Mouse (Mus musculus) right cerebral cortex, adult 2 months (tissue): ENCODE data around the gene Gm21190.
"Not testable (repeated sequence)": the region's sequence is repeated elsewhere in the genome, so short reads cannot be mapped to it uniquely, and the experiment has no call there.

Experiments used
- DNase-seq, 2 experiments: peaks; one replicate each; pipeline ENCODE4 v3.0.0; 2021 to 2022; ENCODE audit warnings: low spot score in 2 of 2

Gene Gm21190

DNA sequence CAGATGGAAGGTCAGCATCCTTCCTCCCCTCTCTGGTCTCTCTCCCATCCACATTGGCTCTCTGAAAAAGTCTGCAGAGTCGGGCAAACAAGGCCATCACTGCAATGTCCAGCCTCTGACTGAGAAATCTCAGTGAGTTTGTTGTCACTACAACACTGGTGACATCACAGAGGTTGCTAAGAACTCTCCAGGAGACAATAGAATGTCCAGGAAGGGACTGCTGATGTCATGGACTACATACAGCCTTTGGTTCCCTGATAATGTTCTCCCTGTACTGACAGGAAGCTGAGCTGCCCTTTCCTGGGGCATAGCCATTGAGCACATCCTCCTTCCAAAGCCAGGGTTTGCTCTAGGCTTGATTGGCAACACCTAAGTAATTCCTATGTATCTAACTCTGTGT lies at the start of gene Gm21190:
Gm21190 (minus strand) TSS at position 101 of the 400 bp plus-strand sequence.
- DNase-seq = not testable (repeated sequence)

GRCm38 (mm10) chr5:15577033-15577432 lies 48.0 kb upstream of the Gm21190 start, which contains the start of gene Gm21083:
Gm21083 (plus strand) TSS chr5:15577333.
- DNase-seq = not testable (repeated sequence)

DNA sequence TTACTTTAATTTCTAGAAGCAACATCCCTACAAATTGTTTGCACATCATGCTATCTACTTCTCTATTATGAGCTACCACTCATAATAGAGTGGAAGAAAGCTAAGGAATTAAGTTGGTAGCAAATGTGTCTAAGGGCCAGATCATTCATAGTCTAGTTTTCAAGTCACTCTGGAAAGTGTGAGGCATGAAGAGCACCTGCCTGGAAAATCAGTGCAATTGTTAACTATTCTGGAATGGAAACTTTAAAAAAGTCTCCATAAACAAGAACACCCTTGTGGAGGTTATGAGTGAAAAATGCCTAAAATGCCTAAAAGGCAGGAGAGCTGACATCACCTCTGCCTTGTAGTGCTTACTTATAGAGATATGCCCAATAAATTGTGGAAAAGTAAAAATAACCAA lies 44.7 kb upstream of the Gm21190 start:
- not testable (repeated sequence) for DNase-seq

DNA sequence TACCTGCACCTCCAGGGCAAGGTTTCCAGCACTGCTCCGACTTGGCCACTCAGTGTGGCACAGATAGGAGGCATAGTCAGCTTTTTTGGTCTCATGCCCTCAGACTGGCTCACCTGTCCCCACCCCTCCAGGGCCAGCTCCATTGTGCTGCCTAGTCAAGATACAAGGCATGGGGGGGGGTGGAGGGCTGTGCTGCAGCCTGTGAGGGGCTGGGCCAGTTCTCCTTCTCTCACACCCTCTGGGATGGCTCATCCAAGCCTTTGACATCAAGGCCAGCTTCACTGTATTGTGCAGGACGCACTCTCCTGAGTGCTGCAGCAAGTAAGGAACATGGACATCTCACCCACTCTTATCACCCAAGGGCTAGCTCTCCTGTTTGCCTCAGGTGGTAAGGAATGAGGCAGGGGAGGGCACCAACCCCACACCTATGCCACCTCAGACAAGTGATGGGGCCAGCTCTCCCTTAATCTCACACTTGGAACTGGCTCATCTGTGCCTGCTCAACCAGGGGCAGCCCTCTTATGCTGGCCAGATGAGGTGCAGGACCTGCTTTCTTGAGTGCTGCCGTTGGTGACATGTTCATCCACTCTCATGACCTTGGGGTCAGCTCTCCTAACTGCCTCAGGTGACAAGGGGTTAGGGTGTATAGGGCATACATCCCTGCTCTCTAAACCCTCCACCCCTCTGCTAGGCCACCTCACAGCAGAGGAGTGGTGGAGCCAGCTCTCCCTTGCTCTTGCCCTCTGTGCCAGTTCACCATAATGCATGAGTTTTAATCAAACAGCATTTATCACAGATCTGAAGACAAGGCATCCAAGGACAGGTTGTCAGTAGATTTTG lies 32.6 kb upstream of the Gm21190 start:
- DNase-seq = not testable (repeated sequence)

- DNase-seq = not testable (repeated sequence)
Measured at GRCm38 (mm10) chr5:15558654-15559053, 29.6 kb upstream of the Gm21190 start.

- not testable (repeated sequence) for DNase-seq
Measured at GRCm38 (mm10) chr5:15549606-15550005, 20.6 kb upstream of the Gm21190 start.

DNA sequence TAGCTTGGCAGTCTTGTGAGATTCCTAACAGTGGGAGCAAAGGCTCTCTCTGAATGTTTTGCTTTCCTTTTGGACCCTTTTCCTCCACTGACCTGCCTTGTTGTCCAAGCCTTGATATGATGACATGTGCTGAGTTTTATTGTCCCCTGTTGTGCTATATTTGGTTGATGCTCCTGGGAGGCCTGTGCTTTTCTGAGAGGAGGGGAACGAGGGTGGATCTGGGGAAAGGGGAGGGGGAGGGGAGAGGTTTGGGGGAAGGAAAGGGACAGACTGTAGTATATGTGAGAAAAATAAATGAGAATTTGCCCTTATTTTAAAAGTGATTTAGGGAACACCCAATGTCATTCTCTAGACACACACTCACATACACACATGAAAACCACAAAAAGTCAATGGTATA lies 20.1 kb upstream of the Gm21190 start:
- not testable (repeated sequence) for DNase-seq

- DNase-seq = not testable (repeated sequence)
Measured at GRCm38 (mm10) chr5:15548642-15549041, 19.6 kb upstream of the Gm21190 start.

- peak; percentile 7 to 19 for DNase-seq
Measured at GRCm38 (mm10) chr5:15522470-15522869, 6.6 kb downstream of the Gm21190 start.

GRCm38 (mm10) chr5:15522028-15522427 lies 7.0 kb downstream of the Gm21190 start:
- not testable (repeated sequence) for DNase-seq

GRCm38 (mm10) chr5:15520418-15520817 lies 8.6 kb downstream of the Gm21190 start:
- DNase-seq = peak; percentile 18 to 58

- not testable (repeated sequence) for DNase-seq
Measured at GRCm38 (mm10) chr5:15517150-15517549, 11.9 kb downstream of the Gm21190 start.

DNA sequence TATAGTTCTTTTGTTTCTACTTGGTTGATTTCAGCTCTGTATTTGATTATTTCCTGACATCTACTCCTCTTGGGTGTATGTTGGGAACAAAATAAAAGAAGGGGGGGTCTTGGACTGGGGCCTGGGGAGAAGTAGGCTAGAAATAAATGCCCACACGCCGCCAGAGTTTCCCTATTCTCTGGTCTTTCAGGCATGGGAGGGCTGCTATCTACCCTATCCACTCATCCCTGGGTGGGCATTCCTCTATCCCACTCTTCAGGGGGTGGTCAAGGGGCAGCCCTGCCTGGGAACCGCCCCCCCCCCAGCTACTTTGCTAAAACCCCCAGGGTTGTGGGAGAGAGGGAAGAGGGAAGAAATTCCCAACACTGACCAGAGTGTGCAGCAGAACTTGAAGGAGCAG lies 16.8 kb downstream of the Gm21190 start:
- DNase-seq = not testable (repeated sequence)

DNA sequence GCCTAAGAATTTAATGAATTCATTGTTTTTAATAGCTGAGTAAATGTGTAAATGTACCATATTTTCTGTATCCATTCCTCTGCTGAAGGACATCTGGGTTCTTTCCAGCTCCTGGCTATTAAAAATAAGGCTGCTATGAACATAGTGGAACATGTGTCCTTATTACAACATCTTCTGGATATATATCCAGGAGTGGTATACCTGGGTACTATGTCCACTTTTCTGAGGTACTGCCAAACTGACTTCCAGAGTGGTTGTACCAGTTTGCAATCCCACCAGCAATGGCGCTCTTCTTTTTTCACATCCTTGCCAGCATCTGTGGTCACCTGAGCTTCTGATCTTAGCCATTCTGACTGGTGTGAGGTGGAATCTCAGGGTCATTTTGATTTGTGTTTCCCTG lies 19.1 kb downstream of the Gm21190 start:
- not testable (repeated sequence) for DNase-seq

DNA sequence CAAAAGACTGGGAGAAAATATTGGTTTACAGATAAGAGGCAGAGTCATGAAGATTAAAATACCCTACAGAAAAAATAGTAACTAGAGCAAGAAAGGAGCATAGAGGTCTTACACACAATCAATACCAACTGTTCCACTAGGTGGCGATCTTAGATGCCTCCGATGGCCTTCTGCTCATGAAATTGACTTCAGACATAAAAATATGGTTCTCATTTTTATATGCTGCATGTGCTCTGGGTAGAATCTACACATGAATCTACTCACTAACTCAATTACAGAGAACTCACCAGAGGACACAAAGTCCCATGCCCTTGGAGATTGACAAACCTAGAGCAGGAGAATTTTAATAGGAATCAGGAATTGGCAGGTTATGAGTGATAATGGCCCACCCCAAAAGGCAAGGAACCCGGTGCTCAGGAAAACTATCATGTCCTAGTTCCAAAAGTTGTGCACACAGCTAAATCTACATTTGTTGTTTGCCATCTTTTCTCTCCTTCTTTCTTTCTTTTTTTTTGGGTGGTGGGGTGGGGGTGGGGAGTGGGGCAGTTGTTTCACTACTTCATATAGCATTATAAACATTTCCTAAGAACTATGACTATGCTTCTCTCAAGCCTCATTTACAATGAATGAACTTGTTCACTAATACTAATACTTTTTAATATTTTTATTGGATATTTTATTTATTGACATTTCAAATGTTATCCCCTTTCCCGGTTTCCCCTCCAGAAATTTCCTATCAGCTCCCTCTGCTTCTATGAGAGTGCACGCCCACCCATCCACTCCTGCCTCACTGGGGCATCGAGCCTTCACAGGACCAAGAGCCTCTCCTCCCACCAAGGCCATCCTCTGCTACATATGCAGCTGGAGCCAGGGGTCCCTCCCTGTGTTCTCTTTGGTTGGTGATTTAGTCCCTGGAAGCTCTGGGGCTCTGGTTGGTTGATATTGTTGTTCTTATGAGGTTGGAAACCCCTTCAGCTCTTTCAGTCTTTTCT lies 20.3 kb downstream of the Gm21190 start:
- not testable (repeated sequence) for DNase-seq

- DNase-seq = not testable (repeated sequence)
Measured at GRCm38 (mm10) chr5:15507757-15508459, 21.1 kb downstream of the Gm21190 start.

DNA sequence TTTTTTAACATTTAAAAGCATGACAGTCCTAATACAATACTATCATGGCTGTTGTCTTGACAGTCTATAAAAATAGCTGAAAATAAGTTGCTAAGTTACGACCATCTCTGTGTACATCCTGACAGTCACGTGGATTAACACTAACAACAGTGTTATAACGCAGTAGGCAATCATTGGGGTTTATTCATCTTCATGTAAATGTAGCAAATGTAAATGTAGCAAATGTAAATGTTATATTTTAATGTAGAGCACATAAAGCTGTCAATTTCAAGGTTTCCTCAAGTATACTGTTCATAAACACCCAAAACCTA lies 21.8 kb downstream of the Gm21190 start:
- no peak for DNase-seq

DNA sequence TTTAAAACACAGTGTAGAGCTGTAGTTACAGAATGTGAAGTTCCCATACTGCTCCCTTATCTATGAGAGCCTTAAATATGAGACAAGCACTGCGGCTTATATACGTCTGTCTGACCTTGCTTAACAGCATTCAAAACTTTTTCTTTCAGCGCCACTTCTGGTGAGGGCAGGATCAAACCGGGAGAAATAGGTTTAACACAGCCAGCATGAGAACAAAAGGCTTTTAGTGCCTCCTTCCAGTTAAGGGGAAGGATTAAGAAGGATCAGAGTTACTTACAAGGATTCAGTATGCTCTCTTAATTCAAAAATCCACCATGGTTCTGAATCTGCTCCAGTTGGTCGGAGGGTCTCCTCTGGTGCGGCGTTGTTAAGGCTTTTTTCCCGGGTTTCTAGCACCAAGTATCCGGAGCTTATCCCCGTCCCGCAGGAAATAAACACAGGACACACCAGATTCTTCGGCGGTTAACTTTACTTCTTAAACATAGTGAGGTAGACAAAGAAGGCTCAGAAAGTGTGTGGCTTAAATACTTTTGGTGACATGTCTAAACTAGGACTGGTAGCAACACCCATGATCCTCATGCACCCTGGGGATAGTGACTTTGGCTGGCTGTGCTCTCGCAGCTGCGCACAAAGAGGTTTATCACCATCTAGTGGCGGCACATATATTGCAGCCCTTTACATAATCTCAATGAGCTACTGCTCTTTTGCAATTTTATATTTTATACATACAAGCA lies 22.3 kb downstream of the Gm21190 start:
- DNase-seq = peak; percentile 52 to 54

- DNase-seq = peak; percentile 29 to 54
Measured at GRCm38 (mm10) chr5:15498774-15499400, 30.1 kb downstream of the Gm21190 start.

DNA sequence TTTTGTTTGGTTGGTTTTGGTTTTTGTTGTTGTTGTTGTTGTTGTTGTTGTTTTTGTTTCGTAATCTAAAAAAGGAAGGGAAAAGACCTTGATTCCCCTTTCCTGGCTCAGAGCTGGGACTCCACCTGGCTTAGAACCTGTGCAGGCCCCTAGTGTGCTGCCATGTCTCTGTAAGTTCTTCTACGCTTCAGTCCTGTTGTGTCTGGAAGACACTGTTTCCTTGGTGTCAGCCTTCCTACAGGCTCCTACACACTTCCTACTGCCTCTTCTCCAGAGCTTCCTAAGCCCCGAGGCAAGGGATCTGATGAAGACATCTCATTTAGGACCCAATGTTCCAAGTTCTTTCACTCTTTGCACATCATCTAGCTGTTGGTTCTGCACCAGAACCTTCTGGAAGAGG lies 30.7 kb downstream of the Gm21190 start:
- DNase-seq = not testable (repeated sequence)
